Mouse (Mus musculus): Measurements from ENCODE around the gene Ube2l6. TPM values are rescaled to one million over a fixed set of nuclear protein-coding genes. Genes with fewer than 3 reads are reported as not detected.
"Not testable (repeated sequence)": the region's sequence is repeated elsewhere in the genome, so short reads cannot be mapped to it uniquely, and the experiment has no call there.

The Ube2l6 gene
- polyA plus RNA-seq, 1 experiment from 2014 or later: 31.8 TPM

DNA sequence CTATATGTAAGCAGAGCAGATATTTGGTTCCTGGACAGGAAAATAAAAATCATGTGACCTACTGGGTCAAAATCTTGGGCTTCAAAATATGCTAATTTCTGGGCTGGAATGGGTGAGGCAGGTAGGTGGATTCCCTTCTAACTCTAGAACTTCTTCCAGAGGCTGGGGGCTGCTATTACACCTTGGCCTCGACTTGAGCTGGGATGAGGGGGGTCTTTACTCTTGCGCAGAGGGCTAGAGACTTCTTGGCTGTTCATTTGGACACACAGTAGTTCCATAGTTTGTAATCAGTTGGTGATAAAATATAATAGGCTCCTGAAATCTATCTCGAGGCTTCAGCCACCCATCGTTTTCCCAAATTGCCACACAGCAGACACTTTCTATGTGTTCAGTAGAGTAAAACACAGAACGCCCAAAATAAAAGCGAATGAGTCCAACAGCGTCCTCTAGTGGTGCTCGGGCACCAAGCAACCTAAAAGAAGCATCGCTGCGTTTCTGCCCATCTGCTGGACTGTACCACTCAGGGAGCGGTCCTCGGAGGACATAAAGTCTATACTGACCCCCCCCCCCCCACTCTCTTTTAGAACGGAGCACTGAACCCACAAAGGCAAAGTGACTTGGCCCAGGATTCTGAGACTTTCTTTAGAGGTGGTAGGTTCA lies 665 bp upstream of the Ube2l6 start:
- H3K4me1 ChIP-seq: no peaks in the 10 kb centered on the region
- no peaks in the 10 kb centered on the region for H3K27me3 ChIP-seq
- peak overlapping the region; percentile 71 for H3K9ac ChIP-seq
- peak; percentile 54 for ATAC-seq (ENCODE audit: low FRiP score, low read depth)
- H3K36me3 ChIP-seq: no peaks in the 10 kb centered on the region
- H3K9me3 ChIP-seq: no peaks in the 10 kb centered on the region
- 11% methylated on average over 13 of the region's 13 CpGs for WGBS
- no peak overlapping the region for H3K27ac ChIP-seq
- H3K4me3 ChIP-seq: peak overlapping the region; percentile 59
- H3K4me2 ChIP-seq (replicated peaks): peak overlapping the region; percentile 94

DNA sequence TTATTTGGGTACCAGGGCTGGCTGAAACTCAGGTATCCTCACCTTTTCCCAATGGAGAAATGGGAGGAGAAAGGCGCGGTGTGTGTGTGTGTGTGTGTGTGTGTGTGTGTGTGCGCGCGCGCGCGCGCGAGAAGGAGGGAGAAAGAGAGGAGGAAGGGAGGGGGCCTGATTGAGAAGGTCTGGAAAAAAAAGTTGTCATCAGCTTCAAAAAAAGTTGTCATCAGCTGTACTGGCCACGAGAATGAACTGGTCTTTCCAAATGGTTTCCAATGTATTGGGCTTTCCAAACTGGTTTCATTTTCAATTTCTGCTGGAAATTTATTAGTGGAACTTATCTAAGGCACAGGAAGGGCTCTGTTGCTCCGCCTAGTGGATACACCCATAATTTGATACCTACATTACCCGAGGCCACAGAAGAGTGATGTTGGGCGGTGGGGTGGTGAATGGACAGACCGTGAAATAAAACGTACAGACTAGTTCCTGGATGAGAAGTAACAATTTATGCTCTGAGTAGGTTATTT lies 473 bp downstream of the Ube2l6 start:
- no peaks in the 10 kb centered on the region for H3K27me3 ChIP-seq
- no peaks in the 10 kb centered on the region for H3K4me1 ChIP-seq
- H3K27ac ChIP-seq: no peak overlapping the region
- H3K4me2 ChIP-seq (replicated peaks): peak overlapping the region; percentile 94
- H3K9ac ChIP-seq: peak overlapping the region; percentile 71
- peak; percentile 29; the same call in 1 of the 2 replicates for ATAC-seq (ENCODE audit: low FRiP score, low read depth)
- peak overlapping the region; percentile 59 for H3K4me3 ChIP-seq
- WGBS: under 1% methylated on average over 16 of the region's 16 CpGs
- H3K9me3 ChIP-seq: no peaks in the 10 kb centered on the region
- H3K36me3 ChIP-seq: no peaks in the 10 kb centered on the region

DNA sequence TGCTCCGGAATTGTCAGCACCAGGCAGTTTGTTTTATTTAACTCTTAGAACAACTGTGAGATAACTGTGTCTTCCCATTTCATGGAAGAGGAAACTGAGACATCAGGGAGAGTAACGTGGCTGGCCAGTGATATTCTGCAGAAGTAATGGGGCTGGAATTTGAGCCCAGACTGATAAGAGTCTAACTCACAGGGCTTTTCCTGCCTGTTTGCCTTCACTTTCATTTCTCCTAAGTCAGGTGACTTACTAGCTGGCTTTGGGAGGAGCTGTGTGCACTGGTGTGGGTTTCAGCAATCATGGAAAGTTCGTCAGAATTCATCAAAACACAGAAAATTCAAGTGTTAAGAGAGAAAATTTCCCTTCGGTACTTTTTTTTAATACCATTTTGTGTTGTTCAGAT lies 1.7 kb downstream of the Ube2l6 start:
- H3K36me3 ChIP-seq: no peaks in the 10 kb centered on the region
- H3K9me3 ChIP-seq: no peaks in the 10 kb centered on the region
- no peaks in the 10 kb centered on the region for H3K4me1 ChIP-seq
- no peak for ATAC-seq (ENCODE audit: low FRiP score, low read depth)
- WGBS: 79% methylated on average over 4 of the region's 4 CpGs
- no peak overlapping the region for H3K4me3 ChIP-seq
- no peak overlapping the region for H3K27ac ChIP-seq
- H3K9ac ChIP-seq: no peak overlapping the region
- H3K27me3 ChIP-seq: no peaks in the 10 kb centered on the region
- H3K4me2 ChIP-seq (replicated peaks): no peak overlapping the region

DNA sequence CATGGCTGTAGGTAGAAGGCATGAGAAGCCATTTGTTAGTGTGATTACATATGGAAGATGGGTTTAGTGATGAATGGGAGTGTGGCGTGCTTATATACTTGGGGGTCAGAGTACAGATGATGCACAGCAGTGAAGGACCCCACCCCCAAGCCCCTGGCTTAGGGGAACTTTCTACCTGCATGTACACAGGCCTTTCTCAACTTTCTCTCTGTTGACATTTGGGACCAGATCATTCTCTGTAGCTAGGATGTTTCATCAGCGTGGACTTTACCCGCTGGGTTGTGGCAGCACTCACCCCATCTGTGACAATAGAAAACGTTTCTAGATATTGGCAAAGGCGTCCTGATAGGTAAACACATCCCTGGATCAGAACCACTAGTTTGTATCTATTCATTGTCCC lies 2.6 kb downstream of the Ube2l6 start:
- ATAC-seq (ENCODE audit: low FRiP score, low read depth); H3K27ac ChIP-seq; H3K9ac ChIP-seq; H3K4me3 ChIP-seq; H3K4me2 ChIP-seq (replicated peaks); H3K9me3 ChIP-seq; H3K36me3 ChIP-seq; H3K4me1 ChIP-seq; H3K27me3 ChIP-seq: not testable (repeated sequence)
- 78% methylated on average over 5 of the region's 5 CpGs for WGBS

DNA sequence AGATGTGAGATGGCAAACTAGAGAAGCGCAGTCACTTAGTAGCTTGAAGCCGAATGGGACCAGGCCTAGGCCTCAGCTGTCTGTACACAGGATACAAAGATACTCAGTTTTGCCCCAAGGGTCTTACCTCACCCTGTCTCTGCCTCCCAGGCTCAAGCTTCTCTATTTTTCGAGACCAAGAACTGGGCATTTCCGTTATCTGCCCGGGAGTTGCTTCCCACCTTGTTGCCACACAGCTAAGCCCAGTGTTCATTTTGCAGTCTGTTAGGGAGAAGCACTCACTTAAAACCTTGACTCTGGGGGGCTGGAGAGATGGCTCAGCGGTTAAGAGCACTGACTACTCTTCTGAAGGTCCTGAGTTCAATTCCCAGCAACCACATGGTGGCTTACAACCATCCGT lies 5.3 kb downstream of the Ube2l6 start:
- Histone ChIP-seq H3K9ac (no peak overlapping the region), H3K27ac (no peak overlapping the region), H3K4me3 (no peak overlapping the region), H3K9me3 (no peaks in the 10 kb centered on the region), H3K36me3 (no peaks in the 10 kb centered on the region), H3K4me1 (no peaks in the 10 kb centered on the region), H3K4me2 (replicated peaks) (no peak overlapping the region), H3K27me3 (no peaks in the 10 kb centered on the region)
- ATAC-seq (ENCODE audit: low FRiP score, low read depth): no peak
- 87% methylated on average over 7 of the region's 7 CpGs for WGBS

DNA sequence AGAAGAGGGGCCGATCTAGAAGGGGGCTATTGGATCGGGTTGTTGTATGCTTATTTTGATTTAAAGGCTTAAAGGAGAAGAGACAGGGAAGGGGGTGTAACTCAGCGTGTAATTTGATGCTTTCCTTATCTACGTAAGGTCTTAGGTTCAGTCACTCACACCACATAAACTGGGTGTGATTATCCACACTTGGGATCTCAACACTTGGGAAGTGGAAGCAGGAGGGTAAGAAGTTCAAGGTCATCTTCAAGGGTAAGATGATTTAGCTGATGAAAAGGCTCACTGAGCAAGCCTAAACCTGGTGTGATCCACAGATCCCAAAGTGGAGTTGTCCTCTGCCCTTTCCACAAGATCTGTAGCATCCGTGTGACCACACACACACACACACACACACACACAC lies 7.9 kb downstream of the Ube2l6 start:
- no peak overlapping the region for H3K4me2 ChIP-seq (replicated peaks)
- H3K9me3 ChIP-seq: no peaks in the 10 kb centered on the region
- ATAC-seq (ENCODE audit: low FRiP score, low read depth): no peak
- H3K9ac ChIP-seq: no peak overlapping the region
- no peaks in the 10 kb centered on the region for H3K27me3 ChIP-seq
- 53% methylated on average over 5 of the region's 5 CpGs for WGBS
- no peak overlapping the region for H3K27ac ChIP-seq
- H3K4me1 ChIP-seq: peaks cover 6% of the 10 kb centered on the region; the same call in 1 of the 2 replicates
- H3K4me3 ChIP-seq: no peak overlapping the region
- no peaks in the 10 kb centered on the region for H3K36me3 ChIP-seq

DNA sequence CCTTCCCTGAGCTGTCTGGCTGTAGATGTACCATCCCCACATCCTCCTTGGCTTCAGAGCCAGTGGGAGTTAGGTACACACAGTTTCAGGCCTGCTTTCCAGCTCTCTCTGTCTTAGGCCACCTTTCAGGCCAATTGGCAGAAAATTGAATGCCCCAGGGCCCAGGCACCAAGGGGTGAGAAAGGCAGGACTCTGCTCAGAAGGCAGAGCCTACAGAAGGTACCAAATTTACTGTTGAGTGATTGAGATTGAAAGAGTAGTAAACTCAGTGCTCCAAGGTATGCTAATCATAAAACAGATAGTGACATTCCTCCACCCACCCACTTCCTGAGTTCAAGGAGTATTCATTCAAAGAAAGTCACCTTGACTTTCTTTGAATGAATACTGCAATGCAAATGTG lies 10.7 kb downstream of the Ube2l6 start:
- no peaks in the 10 kb centered on the region for H3K27me3 ChIP-seq
- H3K9ac ChIP-seq: no peak overlapping the region
- no peak for ATAC-seq (ENCODE audit: low FRiP score, low read depth)
- H3K4me2 ChIP-seq (replicated peaks): no peak overlapping the region
- H3K9me3 ChIP-seq: no peaks in the 10 kb centered on the region
- H3K36me3 ChIP-seq: no peaks in the 10 kb centered on the region
- H3K4me3 ChIP-seq: no peak overlapping the region
- H3K4me1 ChIP-seq: peaks cover 6% of the 10 kb centered on the region; the same call in 1 of the 2 replicates
- no peak overlapping the region for H3K27ac ChIP-seq

DNA sequence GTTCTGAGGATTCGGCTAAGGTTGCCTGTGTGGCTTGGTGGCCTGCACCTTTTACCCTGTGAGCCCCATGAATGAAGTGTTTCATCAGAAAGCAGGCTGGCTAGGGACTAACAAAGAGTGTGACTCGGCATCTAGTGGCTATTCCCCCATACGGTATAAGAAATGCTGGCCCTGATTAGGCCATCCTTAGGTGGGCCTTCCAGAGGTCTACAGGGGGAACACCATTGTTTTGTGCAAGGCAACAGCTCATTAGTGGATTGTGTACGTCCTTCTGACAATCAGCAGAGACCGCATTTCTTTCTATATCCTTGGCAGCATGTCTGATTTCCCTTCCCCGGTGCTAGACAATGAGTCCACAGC lies 11.9 kb downstream of the Ube2l6 start:
- Histone ChIP-seq H3K9me3 (no peaks in the 10 kb centered on the region), H3K4me1 (peaks cover 6% of the 10 kb centered on the region; the same call in 1 of the 2 replicates), H3K27me3 (no peaks in the 10 kb centered on the region), H3K27ac (no peak overlapping the region), H3K9ac (no peak overlapping the region), H3K36me3 (no peaks in the 10 kb centered on the region), H3K4me3 (no peak overlapping the region), H3K4me2 (replicated peaks) (peak overlapping the region; percentile 60)
- 78% methylated on average over 6 of the region's 6 CpGs for WGBS
- peak; percentile 37; the same call in 1 of the 2 replicates for ATAC-seq (ENCODE audit: low FRiP score, low read depth)

DNA sequence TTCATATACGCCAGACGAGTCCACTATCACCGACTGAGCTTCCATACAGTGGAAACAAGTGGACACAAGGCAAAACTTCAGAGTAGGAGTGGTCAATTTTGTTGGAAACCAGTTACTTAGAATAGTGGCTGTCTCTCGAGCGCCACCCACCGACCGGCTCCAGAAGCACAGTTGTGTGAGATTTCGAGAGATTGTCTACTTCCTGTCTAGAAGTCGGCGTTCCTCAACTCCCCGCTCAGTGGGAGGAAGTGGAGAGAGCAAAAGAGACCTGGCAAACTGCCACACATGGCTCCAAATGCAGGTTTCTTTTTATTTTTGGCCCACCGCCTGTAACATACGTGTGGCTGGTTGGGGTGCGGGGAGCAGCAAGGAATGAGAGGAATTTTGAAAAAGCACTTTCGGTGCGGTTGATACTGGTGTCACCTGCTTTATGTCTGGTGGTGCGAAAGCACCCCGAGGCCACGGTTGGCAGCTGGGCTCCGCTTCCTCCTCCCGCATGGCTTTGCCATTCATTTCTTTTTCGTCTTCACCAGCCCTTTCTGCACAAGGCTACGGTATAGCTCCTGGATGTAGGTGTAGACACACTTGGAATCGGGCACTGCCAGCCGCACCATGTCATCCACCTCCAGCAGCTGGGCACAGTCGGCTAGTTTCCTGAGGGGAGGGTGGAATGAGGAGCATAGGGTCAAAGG lies 12.4 kb downstream of the Ube2l6 start:
- peak; percentile 87 for ATAC-seq (ENCODE audit: low FRiP score, low read depth)
- WGBS: 30% methylated on average over 26 of the region's 26 CpGs
- Histone ChIP-seq H3K27ac (peak overlapping the region; percentile 33; the same call in 1 of the 2 replicates), H3K27me3 (no peaks in the 10 kb centered on the region), H3K9ac (peak overlapping the region; percentile 48; the same call in 1 of the 2 replicates), H3K4me3 (peak overlapping the region; percentile 26), H3K36me3 (no peaks in the 10 kb centered on the region), H3K4me1 (peaks cover 6% of the 10 kb centered on the region; the same call in 1 of the 2 replicates), H3K9me3 (no peaks in the 10 kb centered on the region), H3K4me2 (replicated peaks) (peak overlapping the region; percentile 60)

DNA sequence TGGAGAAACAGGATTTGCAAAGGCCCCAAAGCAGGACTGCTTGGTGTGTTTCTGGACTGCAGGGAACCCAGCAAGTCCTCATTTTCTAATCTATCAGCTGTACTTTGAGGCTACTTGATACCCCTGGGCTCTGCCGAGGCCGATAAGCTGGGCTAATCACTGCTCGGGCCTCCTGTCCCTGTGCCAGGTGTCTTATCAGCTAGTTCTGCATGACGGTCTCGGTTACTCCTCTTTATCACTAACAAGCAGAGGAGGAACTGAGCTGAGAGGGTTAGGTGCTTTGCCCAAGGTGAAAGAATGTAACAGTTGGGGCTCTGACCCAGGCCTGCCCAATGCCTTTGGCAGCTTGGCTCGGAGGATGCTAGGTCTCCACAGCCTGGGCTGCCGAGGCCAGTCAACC lies 13.3 kb downstream of the Ube2l6 start:
- Histone ChIP-seq H3K4me1 (peaks cover 6% of the 10 kb centered on the region; the same call in 1 of the 2 replicates), H3K4me2 (replicated peaks) (no peak overlapping the region), H3K36me3 (no peaks in the 10 kb centered on the region), H3K4me3 (no peak overlapping the region), H3K9me3 (no peaks in the 10 kb centered on the region), H3K27ac (no peak overlapping the region), H3K9ac (no peak overlapping the region), H3K27me3 (no peaks in the 10 kb centered on the region)
- 90% methylated on average over 7 of the region's 7 CpGs for WGBS
- ATAC-seq (ENCODE audit: low FRiP score, low read depth): no peak

DNA sequence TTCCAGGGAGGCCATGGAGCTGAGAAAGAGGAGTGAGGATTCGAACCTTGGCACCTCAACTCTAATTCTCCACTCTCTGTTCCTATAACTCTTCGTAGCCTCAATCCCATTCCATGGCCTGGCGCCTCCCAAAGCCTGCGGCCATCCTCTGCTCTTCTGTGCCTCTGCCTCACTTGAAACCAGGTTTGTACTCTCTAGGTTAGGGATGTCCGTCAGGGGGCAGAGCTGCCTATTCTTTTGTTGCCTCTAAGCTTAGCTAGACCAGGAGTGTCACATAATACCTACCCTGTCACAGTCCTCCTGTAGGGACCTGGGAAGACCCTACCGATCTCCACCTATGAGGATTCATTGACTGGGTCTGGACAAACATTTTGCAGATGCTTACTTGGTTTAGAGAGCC lies 14.0 kb downstream of the Ube2l6 start:
- Histone ChIP-seq H3K27me3 (no peaks in the 10 kb centered on the region), H3K27ac (no peak overlapping the region), H3K9ac (no peak overlapping the region), H3K4me3 (no peak overlapping the region), H3K9me3 (no peaks in the 10 kb centered on the region), H3K4me2 (replicated peaks) (no peak overlapping the region), H3K36me3 (no peaks in the 10 kb centered on the region), H3K4me1 (peaks cover 6% of the 10 kb centered on the region; the same call in 1 of the 2 replicates)
- no peak for ATAC-seq (ENCODE audit: low FRiP score, low read depth)
- WGBS: 72% methylated on average over 6 of the region's 6 CpGs

DNA sequence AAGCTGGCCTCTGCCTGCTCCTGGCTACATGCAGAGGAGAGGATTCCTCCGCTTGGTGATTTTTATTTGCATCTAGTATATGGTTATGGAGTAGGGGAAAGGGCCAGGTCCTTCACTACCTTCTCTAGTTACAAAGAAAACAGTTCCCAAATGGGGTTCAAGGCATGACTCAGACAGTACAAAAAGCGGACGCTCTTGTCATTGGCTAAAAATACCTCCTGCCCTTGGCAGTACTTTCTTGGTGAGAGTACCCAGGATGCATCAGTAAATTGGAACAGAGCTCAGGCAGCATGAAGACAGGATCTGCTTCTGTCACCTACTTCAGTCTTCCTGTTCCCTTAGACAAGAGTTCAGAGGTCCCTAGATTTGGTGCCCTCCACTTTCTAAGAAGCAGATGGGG lies 21.2 kb downstream of the Ube2l6 start:
- H3K4me1 ChIP-seq: no peaks in the 10 kb centered on the region
- H3K36me3 ChIP-seq: no peaks in the 10 kb centered on the region
- no peak overlapping the region for H3K4me2 ChIP-seq (replicated peaks)
- 65% methylated on average over 3 of the region's 3 CpGs for WGBS
- no peak overlapping the region for H3K4me3 ChIP-seq
- H3K27ac ChIP-seq: no peak overlapping the region
- no peaks in the 10 kb centered on the region for H3K9me3 ChIP-seq
- peaks cover 15% of the 10 kb centered on the region; the same call in 1 of the 2 replicates for H3K27me3 ChIP-seq
- no peak overlapping the region for H3K9ac ChIP-seq
- ATAC-seq (ENCODE audit: low FRiP score, low read depth): no peak

All from limb, embryonic 13.5 days (tissue).